Mouse (Mus musculus): ENCODE measurements around the gene Nlrp10. TPM values are rescaled to one million over a fixed set of nuclear protein-coding genes. Genes with fewer than 3 reads are reported as not detected.
A peak's percentile ranks its signal among the peaks of the same experiment; 100 is the strongest.

The Nlrp10 gene
- total and polyA plus RNA-seq, 3 experiments, result 0.35 to 0.53 TPM; not detected in 1

DNA sequence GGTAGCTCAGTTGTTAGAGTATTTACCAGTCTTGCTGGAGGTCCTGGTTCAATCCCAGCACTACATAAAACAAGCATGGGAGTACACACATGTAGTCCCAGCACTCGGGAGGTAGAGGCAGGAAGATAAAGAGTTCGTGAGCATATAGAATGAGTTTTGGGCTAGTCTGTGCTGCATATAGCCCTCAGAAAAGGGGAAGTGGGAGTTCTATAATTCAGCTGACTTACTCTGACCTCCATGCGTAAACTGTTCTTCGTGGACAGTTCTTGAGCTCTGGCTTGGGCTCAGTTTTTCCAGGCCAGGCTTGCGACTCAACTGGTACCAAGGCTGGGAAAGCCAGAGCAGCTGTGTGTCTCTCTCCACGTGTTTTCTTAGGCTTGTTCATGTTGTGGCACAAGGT lies 22.8 kb upstream of the Nlrp10 start:
- Histone ChIP-seq H3K79me2 (ENCODE audit: control insufficient read depth, insufficient read depth, low read length, poor library complexity) (no peaks in the 10 kb centered on the region), H3K4me3 (ENCODE audit: control insufficient read depth in 1 of 2, insufficient read depth in 1 of 2, low read depth in 2 of 2, low read length in 2 of 2) (no peak overlapping the region), H3K4me1 (ENCODE audit: control insufficient read depth in 1 of 2, insufficient read depth in 2 of 2, low read length in 2 of 2) (peaks cover 3 to 15% of the 10 kb centered on the region in 2 experiments; a peak in 2 of 4 replicates), H3K9me3 (replicated peaks; ENCODE audit: insufficient read depth, low read length) (no peaks in the 10 kb centered on the region), H3K9ac (ENCODE audit: control insufficient read depth, low read depth, low read length, poor library complexity, severe bottlenecking) (peak overlapping the region; percentile 20; the same call in 1 of the 2 replicates), H3K27me3 (ENCODE audit: control insufficient read depth in 1 of 2, insufficient read depth in 2 of 2, low read length in 2 of 2) (no peaks in the 10 kb centered on the region), H3K36me3 (ENCODE audit: control insufficient read depth in 1 of 2, insufficient read depth in 2 of 2, low read length in 2 of 2) (peaks cover 0 to 16% of the 10 kb centered on the region in 2 experiments; a peak in 2 of 4 replicates), H3K27ac (ENCODE audit: control insufficient read depth, low read depth, low read length) (no peak overlapping the region)
- TF ChIP-seq EP300 (IDR thresholded peaks at IDR 0.05; ENCODE audit: low read depth in 1 of 2, low read length in 2 of 2), result no peak
- TF ChIP-seq SMC3 (IDR thresholded peaks at IDR 0.05; ENCODE audit: low read depth, low read length), result no peak
- no peak for TF ChIP-seq MAX (IDR thresholded peaks at IDR 0.05; ENCODE audit: low read length)
- TF ChIP-seq RAD21 (IDR thresholded peaks at IDR 0.05; ENCODE audit: low read depth, low read length), result no peak
- TF ChIP-seq POLR2AphosphoS5 (IDR thresholded peaks at IDR 0.05; ENCODE audit: borderline replicate concordance, low read depth, low read length), result no peak
- TF ChIP-seq MYC (IDR thresholded peaks at IDR 0.05; ENCODE audit: low read depth, low read length), result no peak
- no peak for TF ChIP-seq MYB (IDR thresholded peaks at IDR 0.05; ENCODE audit: low read depth, low read length)
- TF ChIP-seq UBTF (IDR thresholded peaks at IDR 0.05; ENCODE audit: borderline replicate concordance, insufficient read depth, low read depth, low read length), result no peak
- no peak for TF ChIP-seq E2F4 (IDR thresholded peaks at IDR 0.05; ENCODE audit: borderline replicate concordance, low read depth, low read length)
- TF ChIP-seq ZMIZ1 (IDR thresholded peaks at IDR 0.05; ENCODE audit: low read depth, low read length), result no peak
- TF ChIP-seq CHD2 (IDR thresholded peaks at IDR 0.05; ENCODE audit: low read length), result no peak
- TF ChIP-seq NRF1 (IDR thresholded peaks at IDR 0.05; ENCODE audit: insufficient read depth, low read depth, low read length, poor library complexity, severe bottlenecking), result no peak
- no peak for TF ChIP-seq ZKSCAN1 (IDR thresholded peaks at IDR 0.05; ENCODE audit: low read depth, low read length)
- TF ChIP-seq ELF1 (IDR thresholded peaks at IDR 0.05; ENCODE audit: low read depth, low read length), result no peak
- TF ChIP-seq ETS1 (IDR thresholded peaks at IDR 0.05; ENCODE audit: low read depth, low read length), result no peak
- no peak for TF ChIP-seq TCF12 (IDR thresholded peaks at IDR 0.05; ENCODE audit: low read depth, low read length)
- TF ChIP-seq BHLHE40 (IDR thresholded peaks at IDR 0.05; ENCODE audit: borderline replicate concordance, low read depth, low read length), result no peak
- no peak for TF ChIP-seq MXI1 (IDR thresholded peaks at IDR 0.05; ENCODE audit: low read depth, low read length)
- no peak for TF ChIP-seq USF2 (IDR thresholded peaks at IDR 0.05; ENCODE audit: borderline replicate concordance in 1 of 2, insufficient read depth in 1 of 2, low read depth in 1 of 2, low read length in 2 of 2)
- TF ChIP-seq POLR2A (IDR thresholded peaks at IDR 0.05; ENCODE audit: control insufficient read depth in 1 of 2, insufficient read depth in 1 of 2, low read depth in 1 of 2, low read length in 2 of 2, poor library complexity in 1 of 2), result no peak
- DNase-seq (ENCODE audit: low read depth, low spot score), result peak; percentile 67
